Mouse (Mus musculus) CD4-positive, CD25-positive, alpha-beta regulatory T cell, adult 4 months (primary cell): ENCODE data around the gene Rab8a. TPM values are rescaled to one million over a fixed set of nuclear protein-coding genes. Genes with fewer than 3 reads are reported as not detected.
A peak's percentile ranks its signal among the peaks of the same experiment; 100 is the strongest.

Experiments used
- ATAC-seq: one replicate; pipeline ENCODE4 v1.8.0; 2017
- polyA plus RNA-seq, 2 experiments: library from polyadenylated mRNA; unstranded; fragments of 100-300 nt; shearing (Covaris generic); gene quantifications; one replicate each; pipeline ENCODE4 v1.2.1; 2017

Rab8a gene
- polyA plus RNA-seq, 2 experiments from 2014 or later = 189 to 208 TPM

DNA sequence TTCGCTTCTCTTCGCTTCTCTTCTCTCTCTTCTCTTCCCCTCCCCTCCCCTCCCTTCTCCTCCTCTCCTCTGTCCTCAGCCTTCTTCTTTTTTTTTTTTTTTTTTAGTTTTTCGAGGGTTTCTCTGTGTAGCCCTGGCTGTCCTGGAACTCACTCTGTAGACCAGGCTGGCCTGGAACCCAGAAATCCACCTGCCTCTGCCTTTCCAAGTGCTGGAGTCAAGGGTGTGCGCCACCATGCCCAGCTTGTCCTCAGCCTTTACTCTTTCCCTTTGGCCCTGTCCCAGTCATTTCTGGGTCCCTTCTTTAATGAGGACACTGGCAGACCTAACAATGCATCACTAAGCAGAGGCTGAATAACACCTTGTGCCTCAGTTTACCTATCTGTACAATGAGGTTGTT, 52.5 kb downstream of the Rab8a start, which contains the start of gene Gm11034:
Gm11034 (minus strand) TSS at position 101 of the 400 bp plus-strand sequence.
- no peak for ATAC-seq

DNA sequence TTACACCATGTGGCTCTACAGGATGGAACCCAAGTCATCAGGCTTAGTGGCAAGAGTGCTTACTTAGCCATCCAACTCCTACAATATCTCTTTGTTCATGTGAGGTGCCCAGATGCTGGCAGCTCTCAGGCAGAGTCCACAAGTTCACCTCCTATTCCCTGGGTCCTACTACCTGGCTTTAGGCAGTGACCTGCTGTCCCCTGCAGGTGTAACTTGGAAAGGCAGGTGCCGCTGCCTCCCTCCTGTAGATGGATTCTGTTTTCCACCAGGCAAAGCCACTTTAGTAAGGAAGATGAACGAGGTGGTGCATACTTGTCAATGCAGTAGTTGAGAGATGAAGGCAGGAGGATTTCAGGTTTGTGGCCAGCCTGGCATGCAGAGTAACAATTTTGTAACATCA, 54.1 kb downstream of the Rab8a start:
- ATAC-seq = no peak

DNA sequence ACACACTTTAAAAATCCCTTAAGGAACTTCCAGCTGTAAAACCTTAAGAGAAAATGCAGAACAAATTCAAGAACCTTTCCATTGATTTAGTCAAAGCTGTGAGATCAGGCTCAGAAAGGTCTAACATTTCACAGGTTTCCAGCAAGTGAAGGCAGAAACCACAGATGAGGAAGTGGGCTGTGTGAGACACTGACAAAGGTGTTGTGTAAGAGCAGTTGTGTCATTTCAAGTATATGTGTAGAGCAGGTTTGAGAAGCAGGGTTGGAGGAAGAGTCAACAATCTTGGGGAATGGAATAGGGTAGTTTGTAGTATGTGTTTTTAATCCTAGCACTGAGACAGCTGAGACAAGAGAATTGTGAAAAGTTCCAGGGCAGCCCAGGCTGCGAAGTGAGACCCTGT, 54.9 kb downstream of the Rab8a start:
- ATAC-seq = peak; percentile 59

DNA sequence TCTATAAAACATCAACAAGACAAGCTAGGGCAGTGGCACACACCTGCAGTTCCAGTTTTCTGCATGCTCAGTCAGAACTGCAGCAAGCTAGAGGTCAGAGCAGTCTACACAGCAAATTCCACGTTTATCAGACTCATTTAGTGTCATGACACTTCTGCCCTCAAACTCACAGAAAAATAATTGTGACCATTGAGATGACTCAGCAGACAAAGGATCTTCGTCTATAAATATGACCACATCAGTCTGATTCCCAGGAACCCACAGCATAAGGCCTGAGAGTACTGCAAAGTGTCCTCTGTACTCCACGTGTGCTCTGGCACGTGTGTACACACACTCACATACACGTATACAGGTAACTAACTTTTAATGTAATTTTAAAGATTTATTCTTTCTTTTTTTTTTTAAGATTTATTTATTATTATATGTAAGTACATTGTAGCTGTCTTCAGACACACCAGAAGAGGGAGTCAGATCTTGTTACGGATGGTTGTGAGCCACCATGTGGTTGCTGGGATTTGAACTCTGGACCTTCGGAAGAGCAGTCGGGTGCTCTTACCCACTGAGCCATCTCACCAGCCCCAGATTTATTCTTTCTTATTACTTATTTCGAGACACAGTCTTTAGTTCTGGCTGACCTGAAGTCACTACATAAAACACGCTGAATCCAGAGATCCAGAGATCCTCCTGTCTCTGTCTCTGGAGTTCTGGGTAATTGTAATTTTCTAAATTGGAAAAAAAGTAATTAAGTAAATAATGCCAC, 58.0 kb downstream of the Rab8a start:
- no peak for ATAC-seq

DNA sequence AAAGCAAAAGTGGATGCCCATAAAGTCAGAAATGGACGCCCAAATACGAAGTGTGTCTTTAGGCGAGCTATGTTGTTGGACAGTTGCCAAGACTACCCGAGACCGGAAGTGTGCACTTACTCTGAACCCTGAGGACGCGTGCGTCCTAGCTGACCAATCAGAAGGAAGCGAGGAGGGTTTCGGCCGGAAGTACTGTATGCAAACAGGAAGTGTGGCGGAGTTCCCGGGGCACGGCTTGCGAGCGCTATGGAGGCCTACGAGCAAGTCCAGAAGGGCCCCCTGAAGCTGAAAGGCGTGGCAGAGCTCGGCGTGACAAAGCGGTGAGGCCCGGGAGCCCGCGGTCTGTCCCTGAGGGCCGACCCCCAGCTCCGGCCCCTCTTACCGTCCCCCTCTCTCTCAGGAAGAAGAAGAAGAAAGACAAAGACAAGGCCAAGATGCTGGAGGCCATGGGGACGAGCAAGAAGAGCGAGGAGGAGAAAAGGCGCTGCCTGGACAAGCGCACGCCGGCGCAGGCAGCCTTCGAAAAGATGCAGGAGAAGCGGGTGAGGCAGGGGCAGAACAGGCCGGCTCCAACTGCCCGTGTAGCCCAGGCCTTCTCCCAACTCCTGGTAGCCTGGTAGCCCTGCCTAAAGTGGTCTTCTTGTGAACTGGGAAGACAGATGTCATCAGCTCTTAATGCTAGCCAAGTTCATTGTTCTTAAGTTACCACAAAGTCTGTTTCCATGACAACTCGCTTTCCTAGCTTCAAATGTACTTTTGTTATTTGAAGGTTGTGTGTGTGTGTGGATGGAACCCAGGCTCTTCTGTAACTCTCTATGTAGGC, 58.8 kb downstream of the Rab8a start, which contains the start of gene Fam32a:
Fam32a (plus strand) TSS at position 190 of the 823 bp plus-strand sequence.
- ATAC-seq = peak; percentile 96

DNA sequence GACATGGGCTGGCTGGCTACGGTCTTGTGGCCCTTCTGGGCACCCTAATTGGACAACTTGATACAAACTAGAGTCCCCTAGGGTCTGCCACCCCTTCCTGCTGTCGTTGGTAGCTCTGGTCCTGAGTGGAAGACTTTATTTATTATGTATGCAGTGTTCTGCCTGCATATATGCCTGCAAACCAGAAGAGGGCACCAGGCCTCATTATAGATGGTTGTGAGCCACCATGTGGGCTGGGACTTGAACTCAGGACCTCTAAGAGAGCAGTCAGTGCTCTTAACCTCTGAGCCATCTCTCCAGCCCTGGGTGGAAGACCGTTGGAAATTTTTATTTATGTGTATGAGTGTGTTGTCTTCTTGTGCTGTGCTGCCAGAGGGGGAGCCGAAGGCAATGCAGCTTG, 59.8 kb downstream of the Rab8a start:
- no peak for ATAC-seq

DNA sequence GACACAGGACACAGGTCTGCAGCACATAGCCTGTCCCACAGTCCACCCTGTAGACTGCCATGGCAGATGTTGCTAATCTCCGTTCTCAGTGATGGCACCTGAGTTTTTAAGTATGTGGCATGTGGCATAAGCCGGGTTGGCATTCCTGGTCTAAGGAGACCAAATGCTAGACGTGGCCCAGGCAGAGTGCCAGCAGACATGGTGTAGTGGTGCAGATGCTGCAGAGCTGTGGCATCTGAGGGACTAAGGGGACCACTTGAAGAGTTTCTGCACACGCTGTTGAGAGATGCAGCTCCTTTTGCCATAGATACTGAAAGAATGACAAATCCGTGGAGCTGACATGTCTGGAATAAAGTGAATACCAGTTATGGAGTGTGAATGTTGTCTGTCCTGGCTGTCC, 61.7 kb downstream of the Rab8a start:
- ATAC-seq = no peak

Other genes with a start within 250 kb of the Rab8a start
- 10 to 100 TPM; 24.5 to 27.3 TPM for gene Zfp961, start 210.2 kb upstream of the Rab8a start, polyA plus RNA-seq
- 1 to 10 TPM in 1 of 2 experiments, under 1 TPM in 1; 0.38 to 6.6 TPM for gene Cyp4f18, start 151.6 kb upstream of the Rab8a start, polyA plus RNA-seq
- under 1 TPM; 0.22 to 0.52 TPM for gene Olfr372, start 120.0 kb upstream of the Rab8a start, polyA plus RNA-seq
- under 1 TPM; 0.42 to 0.78 TPM for gene Olfr373, start 78.0 kb upstream of the Rab8a start, polyA plus RNA-seq
- gene Olfr374, start 54.2 kb upstream of the Rab8a start, polyA plus RNA-seq = under 1 TPM in 1 of 2 experiments, not detected in 1; 0.17 TPM
- 100 to 1,000 TPM; 231 to 239 TPM for gene Tpm4, start 26.2 kb upstream of the Rab8a start, polyA plus RNA-seq
- 10 to 100 TPM; 32.1 to 38.1 TPM for gene Hsh2d, start 28.4 kb downstream of the Rab8a start, polyA plus RNA-seq
- gene Cib3, start 51.6 kb downstream of the Rab8a start, polyA plus RNA-seq = under 1 TPM in 1 of 2 experiments, not detected in 1; 0.46 TPM
- not detected for gene Gm11034, start 52.4 kb downstream of the Rab8a start, polyA plus RNA-seq
- 100 to 1,000 TPM; 102 to 130 TPM for gene Fam32a, start 58.5 kb downstream of the Rab8a start, polyA plus RNA-seq
- gene Ap1m1, start 78.8 kb downstream of the Rab8a start, polyA plus RNA-seq = 100 to 1,000 TPM; 128 to 173 TPM
- 10 to 100 TPM in 1 of 2 experiments, 1 to 10 TPM in 1; 7.1 to 12.4 TPM for gene Gm10282, start 144.1 kb downstream of the Rab8a start, polyA plus RNA-seq
- 10 to 100 TPM; 17.1 to 31.0 TPM for gene Klf2, start 157.8 kb downstream of the Rab8a start, polyA plus RNA-seq